Mouse (Mus musculus): ENCODE data around the gene Gata1.

GRCm38 (mm10) chrX:8018286-8018685 lies 40.4 kb upstream of the Gata1 start, which contains the start of gene Glod5:
- TF ChIP-seq CTCF (conservative IDR thresholded peaks at IDR 0.05; ENCODE audit: low read length) (no peak), POU5F1 (IDR thresholded peaks at IDR 0.05; ENCODE audit: borderline replicate concordance, low read length) (no peak), NANOG (IDR thresholded peaks at IDR 0.05; ENCODE audit: borderline replicate concordance, low read length) (no peak)
